Mouse (Mus musculus): ENCODE measurements around the gene Meaf6. TPM values are rescaled to one million over a fixed set of nuclear protein-coding genes. Genes with fewer than 3 reads are reported as not detected.

The Meaf6 gene
- polyA plus RNA-seq, 1 experiment = 14.6 TPM

GRCm38 (mm10) chr4:125147970-125148369, 63.0 kb downstream of the Meaf6 start:
- Histone ChIP-seq H3K4me1 (ENCODE audit: control insufficient read depth) (no peaks in the 10 kb centered on the region), H3K36me3 (ENCODE audit: control insufficient read depth) (no peaks in the 10 kb centered on the region), H3K4me3 (replicated peaks) (no peak overlapping the region), H3K9me3 (ENCODE audit: control insufficient read depth, low read length) (peaks cover 5% of the 10 kb centered on the region; the same call in 1 of the 2 replicates), H3K27me3 (ENCODE audit: control insufficient read depth) (no peaks in the 10 kb centered on the region; the same call in 1 of the 2 replicates)
- TF ChIP-seq TAL1 (IDR thresholded peaks at IDR 0.05; ENCODE audit: low read length) = no peak
- no peak for TF ChIP-seq GATA1 (IDR thresholded peaks at IDR 0.05; ENCODE audit: low read length)

GRCm38 (mm10) chr4:125149460-125149859, 64.5 kb downstream of the Meaf6 start:
- Histone ChIP-seq H3K4me3 (replicated peaks) (no peak overlapping the region), H3K4me1 (ENCODE audit: control insufficient read depth) (no peaks in the 10 kb centered on the region), H3K27me3 (ENCODE audit: control insufficient read depth) (no peaks in the 10 kb centered on the region; the same call in 1 of the 2 replicates), H3K36me3 (ENCODE audit: control insufficient read depth) (no peaks in the 10 kb centered on the region), H3K9me3 (ENCODE audit: control insufficient read depth, low read length) (peaks cover 5% of the 10 kb centered on the region; the same call in 1 of the 2 replicates)
- TF ChIP-seq TAL1 (IDR thresholded peaks at IDR 0.05; ENCODE audit: low read length) (no peak), GATA1 (IDR thresholded peaks at IDR 0.05; ENCODE audit: low read length) (no peak)

GRCm38 (mm10) chr4:125152469-125152868, 67.5 kb downstream of the Meaf6 start:
- Histone ChIP-seq H3K36me3 (ENCODE audit: control insufficient read depth) (no peaks in the 10 kb centered on the region), H3K9me3 (ENCODE audit: control insufficient read depth, low read length) (peaks cover 5% of the 10 kb centered on the region; the same call in 1 of the 2 replicates), H3K27me3 (ENCODE audit: control insufficient read depth) (no peaks in the 10 kb centered on the region), H3K4me3 (replicated peaks) (no peak overlapping the region), H3K4me1 (ENCODE audit: control insufficient read depth) (no peaks in the 10 kb centered on the region)
- no peak for TF ChIP-seq TAL1 (IDR thresholded peaks at IDR 0.05; ENCODE audit: low read length)
- no peak for TF ChIP-seq GATA1 (IDR thresholded peaks at IDR 0.05; ENCODE audit: low read length)

- Histone ChIP-seq H3K4me3 (replicated peaks) (no peak overlapping the region), H3K9me3 (ENCODE audit: control insufficient read depth, low read length) (no peaks in the 10 kb centered on the region), H3K27me3 (ENCODE audit: control insufficient read depth) (no peaks in the 10 kb centered on the region), H3K36me3 (ENCODE audit: control insufficient read depth) (no peaks in the 10 kb centered on the region), H3K4me1 (ENCODE audit: control insufficient read depth) (no peaks in the 10 kb centered on the region)
- TF ChIP-seq GATA1 (IDR thresholded peaks at IDR 0.05; ENCODE audit: low read length) = no peak
Measured at GRCm38 (mm10) chr4:125153659-125154241, 68.8 kb downstream of the Meaf6 start.

- no peak for TF ChIP-seq TAL1 (IDR thresholded peaks at IDR 0.05; ENCODE audit: low read length)
- no peak for TF ChIP-seq GATA1 (IDR thresholded peaks at IDR 0.05; ENCODE audit: low read length)
- H3K9me3 ChIP-seq (ENCODE audit: control insufficient read depth, low read length) = no peaks in the 10 kb centered on the region
- no peak overlapping the region for H3K4me3 ChIP-seq (replicated peaks)
- H3K36me3 ChIP-seq (ENCODE audit: control insufficient read depth) = no peaks in the 10 kb centered on the region
- no peaks in the 10 kb centered on the region for H3K4me1 ChIP-seq (ENCODE audit: control insufficient read depth)
- no peaks in the 10 kb centered on the region for H3K27me3 ChIP-seq (ENCODE audit: control insufficient read depth)
Measured at GRCm38 (mm10) chr4:125155646-125156045, 70.7 kb downstream of the Meaf6 start.

GRCm38 (mm10) chr4:125157322-125157721, 72.4 kb downstream of the Meaf6 start:
- H3K4me3 ChIP-seq (replicated peaks) = no peak overlapping the region
- TF ChIP-seq TAL1 (IDR thresholded peaks at IDR 0.05; ENCODE audit: low read length) (no peak), GATA1 (IDR thresholded peaks at IDR 0.05; ENCODE audit: low read length) (no peak)
- no peaks in the 10 kb centered on the region for H3K27me3 ChIP-seq (ENCODE audit: control insufficient read depth)
- no peaks in the 10 kb centered on the region for H3K36me3 ChIP-seq (ENCODE audit: control insufficient read depth)
- no peaks in the 10 kb centered on the region for H3K9me3 ChIP-seq (ENCODE audit: control insufficient read depth, low read length)
- H3K4me1 ChIP-seq (ENCODE audit: control insufficient read depth) = no peaks in the 10 kb centered on the region

GRCm38 (mm10) chr4:125158081-125158480, 73.1 kb downstream of the Meaf6 start:
- no peak overlapping the region for H3K4me3 ChIP-seq (replicated peaks)
- H3K4me1 ChIP-seq (ENCODE audit: control insufficient read depth) = no peaks in the 10 kb centered on the region
- TF ChIP-seq GATA1 (IDR thresholded peaks at IDR 0.05; ENCODE audit: low read length) (no peak), TAL1 (IDR thresholded peaks at IDR 0.05; ENCODE audit: low read length) (no peak)
- no peaks in the 10 kb centered on the region for H3K27me3 ChIP-seq (ENCODE audit: control insufficient read depth)
- H3K9me3 ChIP-seq (ENCODE audit: control insufficient read depth, low read length) = no peaks in the 10 kb centered on the region
- no peaks in the 10 kb centered on the region for H3K36me3 ChIP-seq (ENCODE audit: control insufficient read depth)

GRCm38 (mm10) chr4:125158581-125159317, 73.8 kb downstream of the Meaf6 start:
- H3K27me3 ChIP-seq (ENCODE audit: control insufficient read depth) = no peaks in the 10 kb centered on the region
- no peak overlapping the region for H3K4me3 ChIP-seq (replicated peaks)
- TF ChIP-seq GATA1 (IDR thresholded peaks at IDR 0.05; ENCODE audit: low read length) = no peak
- TF ChIP-seq TAL1 (IDR thresholded peaks at IDR 0.05; ENCODE audit: low read length) = no peak
- no peaks in the 10 kb centered on the region for H3K9me3 ChIP-seq (ENCODE audit: control insufficient read depth, low read length)
- no peaks in the 10 kb centered on the region for H3K36me3 ChIP-seq (ENCODE audit: control insufficient read depth)
- no peaks in the 10 kb centered on the region for H3K4me1 ChIP-seq (ENCODE audit: control insufficient read depth)

GRCm38 (mm10) chr4:125160320-125160950, 75.5 kb downstream of the Meaf6 start:
- TF ChIP-seq TAL1 (IDR thresholded peaks at IDR 0.05; ENCODE audit: low read length) (no peak), GATA1 (IDR thresholded peaks at IDR 0.05; ENCODE audit: low read length) (no peak)
- H3K4me3 ChIP-seq (replicated peaks) = no peak overlapping the region
- H3K9me3 ChIP-seq (ENCODE audit: control insufficient read depth, low read length) = no peaks in the 10 kb centered on the region
- H3K4me1 ChIP-seq (ENCODE audit: control insufficient read depth) = no peaks in the 10 kb centered on the region
- no peaks in the 10 kb centered on the region for H3K27me3 ChIP-seq (ENCODE audit: control insufficient read depth)
- no peaks in the 10 kb centered on the region for H3K36me3 ChIP-seq (ENCODE audit: control insufficient read depth)

All from erythroblast, embryonic 14.5 days (primary cell).